22 mouse cellular contexts compared by ENCODE assay signal in genomic region chr19:53797770-53798169, GRCm38 (mm10).
DNase-seq lines count a peak whose midpoint lies in the region; ATAC-seq and TF ChIP-seq lines count a peak whose summit lies in the region.
"Had no signal": no experiment of that assay in that cellular context is flagged by ENCODE, and none has a peak within 500 bp of the region (broad histone marks: within the 10 kb centered on the region; RNA-seq: fewer than 3 reads in every experiment).

No protein-coding gene starts in this region.

- H3K4me3 ChIP-seq in heart, embryonic 12.5 days = no peak overlapping the region
- no peak overlapping the region for H3K4me3 ChIP-seq in liver, embryonic 15.5 days (replicated peaks)
- H3K4me3 ChIP-seq in MEL (ENCODE audit: control insufficient read depth in 1 of 2, insufficient read depth in 1 of 2, low read depth in 2 of 2, low read length in 2 of 2) = no peak overlapping the region
- H3K4me3 ChIP-seq in embryonic facial prominence, embryonic 10.5 days = no peak overlapping the region
- H3K4me3 ChIP-seq: hindbrain, embryonic 12.5 days; layer of hippocampus, adult 2 months; limb, embryonic 12.5 days; midbrain, embryonic 12.5 days; neural tube, embryonic 15.5 days had no signal

- no peak for TF ChIP-seq CTCF in MEL (IDR thresholded peaks at IDR 0.05 in 2 of 3, conservative IDR thresholded peaks at IDR 0.05 in 1 of 3; ENCODE audit: control insufficient read depth in 1 of 3, insufficient read depth in 1 of 3, low read depth in 2 of 3, low read length in 3 of 3, poor library complexity in 1 of 3, severe bottlenecking in 1 of 3)

- no peaks in the 10 kb centered on the region for H3K27me3 ChIP-seq in heart, embryonic 12.5 days (replicated peaks)
- no peaks in the 10 kb centered on the region for H3K27me3 ChIP-seq in liver, embryonic 15.5 days
- H3K27me3 ChIP-seq in MEL (ENCODE audit: control insufficient read depth in 1 of 2, insufficient read depth in 2 of 2, low read length in 2 of 2) = no peaks in the 10 kb centered on the region
- no peaks in the 10 kb centered on the region for H3K27me3 ChIP-seq in embryonic facial prominence, embryonic 10.5 days (replicated peaks; ENCODE audit: low read depth, poor library complexity, severe bottlenecking)
- H3K27me3 ChIP-seq: hindbrain, embryonic 12.5 days; limb, embryonic 12.5 days; midbrain, embryonic 12.5 days; neural tube, embryonic 15.5 days had no signal

- TF ChIP-seq EP300 in MEL (IDR thresholded peaks at IDR 0.05; ENCODE audit: low read depth in 1 of 2, low read length in 2 of 2) = no peak

- no peak for DNase-seq in heart, postnatal 4 days
- DNase-seq in liver (no peak), MEL (ENCODE audit: low read depth, low spot score) (no peak)
- no peak for DNase-seq in embryonic facial prominence, embryonic 10.5 days (ENCODE audit: low spot score)
- no peak for DNase-seq in embryo, embryonic 9.5 days (ENCODE audit: extremely low spot score)
- DNase-seq in layer of hippocampus, postnatal 14 days (ENCODE audit: low spot score in 2 of 2) = no peak
- DNase-seq: adrenal gland, postnatal 25 days; cerebellum, postnatal 10 days; gastrocnemius, postnatal 10 days; kidney, postnatal 25 days; right cerebral cortex, adult 18-20 months; right cerebral cortex, postnatal 4 days; thymus, postnatal 14 days had no signal

- no peak for ATAC-seq in heart, embryonic 12.5 days (ENCODE audit: insufficient number of reproducible peaks, low FRiP score)
- ATAC-seq in liver, embryonic 15.5 days (ENCODE audit: insufficient read depth) = no peak
- ATAC-seq: forebrain, embryonic 14.5 days; intestine, postnatal 0 days had no signal

- TF ChIP-seq RAD21 in MEL (IDR thresholded peaks at IDR 0.05; ENCODE audit: low read depth, low read length) = no peak

- TF ChIP-seq POLR2A in MEL (IDR thresholded peaks at IDR 0.05; ENCODE audit: control insufficient read depth in 1 of 2, insufficient read depth in 1 of 2, low read depth in 1 of 2, low read length in 2 of 2, poor library complexity in 1 of 2) = no peak

- H3K9ac ChIP-seq in heart, embryonic 12.5 days = no peak overlapping the region; the same call in 1 of the 2 replicates
- H3K9ac ChIP-seq in liver, embryonic 15.5 days = no peak overlapping the region
- H3K9ac ChIP-seq in MEL (ENCODE audit: control insufficient read depth, low read depth, low read length, poor library complexity, severe bottlenecking) = no peak overlapping the region
- H3K9ac ChIP-seq: hindbrain, embryonic 12.5 days; limb, embryonic 12.5 days; midbrain, embryonic 12.5 days; neural tube, embryonic 15.5 days had no signal

- peaks cover 41% of the 10 kb centered on the region for H3K79me2 ChIP-seq in MEL (ENCODE audit: control insufficient read depth, insufficient read depth, low read length, poor library complexity)

- H3K27ac ChIP-seq in heart, embryonic 12.5 days (ENCODE audit: poor library complexity, severe bottlenecking) = peak overlapping the region; percentile 62; the same call in 1 of the 2 replicates
- H3K27ac ChIP-seq in liver, embryonic 15.5 days (replicated peaks) = 0 out of 2 replicates have a peak overlapping the region, but pooled peaks have one; percentile 4
- peak overlapping the region; percentile 46; the same call in 1 of the 2 replicates for H3K27ac ChIP-seq in MEL (ENCODE audit: control insufficient read depth, low read depth, low read length)
- peak overlapping the region; percentile 44 for H3K27ac ChIP-seq in embryonic facial prominence, embryonic 10.5 days (replicated peaks)
- H3K27ac ChIP-seq: hindbrain, embryonic 12.5 days; layer of hippocampus, adult 2 months; limb, embryonic 12.5 days; midbrain, embryonic 12.5 days; neural tube, embryonic 15.5 days had no signal

- no peak overlapping the region for H3K4me2 ChIP-seq in heart, embryonic 12.5 days
- no peak overlapping the region for H3K4me2 ChIP-seq in liver, embryonic 15.5 days
- H3K4me2 ChIP-seq: hindbrain, embryonic 12.5 days; limb, embryonic 12.5 days; midbrain, embryonic 12.5 days; neural tube, embryonic 15.5 days had no signal

- no peaks in the 10 kb centered on the region for H3K36me3 ChIP-seq in heart, embryonic 12.5 days
- no peaks in the 10 kb centered on the region for H3K36me3 ChIP-seq in liver, embryonic 15.5 days (replicated peaks)
- H3K36me3 ChIP-seq in MEL (ENCODE audit: control insufficient read depth in 1 of 2, insufficient read depth in 2 of 2, low read length in 2 of 2) = peaks cover 2 to 53% of the 10 kb centered on the region in 2 experiments; a peak in 2 of 4 replicates
- no peaks in the 10 kb centered on the region for H3K36me3 ChIP-seq in embryonic facial prominence, embryonic 10.5 days (replicated peaks)
- H3K36me3 ChIP-seq: hindbrain, embryonic 12.5 days; limb, embryonic 12.5 days; midbrain, embryonic 12.5 days; neural tube, embryonic 15.5 days had no signal

- peaks cover 90% of the 10 kb centered on the region for H3K4me1 ChIP-seq in heart, embryonic 12.5 days (replicated peaks)
- H3K4me1 ChIP-seq in liver, embryonic 15.5 days (replicated peaks) = peaks cover 47% of the 10 kb centered on the region
- H3K4me1 ChIP-seq in MEL (ENCODE audit: control insufficient read depth in 1 of 2, insufficient read depth in 2 of 2, low read length in 2 of 2) = peaks cover 36 to 47% of the 10 kb centered on the region in 2 experiments
- peaks cover 54% of the 10 kb centered on the region for H3K4me1 ChIP-seq in embryonic facial prominence, embryonic 10.5 days
- H3K4me1 ChIP-seq: neural tube, embryonic 15.5 days had no signal

- H3K9me3 ChIP-seq in heart, embryonic 12.5 days (replicated peaks) = no peaks in the 10 kb centered on the region
- H3K9me3 ChIP-seq in liver, embryonic 15.5 days (replicated peaks) = no peaks in the 10 kb centered on the region
- no peaks in the 10 kb centered on the region for H3K9me3 ChIP-seq in MEL (replicated peaks; ENCODE audit: insufficient read depth, low read length)
- no peaks in the 10 kb centered on the region for H3K9me3 ChIP-seq in embryonic facial prominence, embryonic 10.5 days
- H3K9me3 ChIP-seq: hindbrain, embryonic 12.5 days; limb, embryonic 12.5 days; midbrain, embryonic 12.5 days; neural tube, embryonic 15.5 days had no signal

- 68% methylated on average over 10 of the region's 10 CpGs for WGBS in heart, embryonic 12.5 days
- WGBS in liver, embryonic 15.5 days (ENCODE audit: insufficient replicate concordance) = 65% methylated on average over 10 of the region's 10 CpGs
- WGBS in embryonic facial prominence, embryonic 10.5 days = 89% methylated on average over 10 of the region's 10 CpGs

TF ChIP-seq in MEL, 35 proteins besides CTCF, POLR2A, EP300 and RAD21:
- 0 out of 2 replicates have a peak, but pooled peaks have one; percentile 2 for TF ChIP-seq GATA1 (IDR thresholded peaks at IDR 0.05; ENCODE audit: low read depth, low read length)
- TF ChIP-seq MXI1 (IDR thresholded peaks at IDR 0.05; ENCODE audit: low read depth, low read length) = no peak

Comparison
In these comparisons a context has a peak if more than half of its experiments do, and no peak if none do; other contexts are left out.
1. H3K27ac ChIP-seq: peak in every context shown above with its lines; median percentile 62 in heart, embryonic 12.5 days; 46 in MEL; 44 in embryonic facial prominence, embryonic 10.5 days; 4 in liver, embryonic 15.5 days.